Mouse (Mus musculus) CH12.LX (cell line): ENCODE measurements at regions not wholly inside any gene's neighbourhood (a gene's known extent, or its start where the extent isn't known, plus 50 kb on each side); places are given as distances from the start of the nearest gene placed in this dataset.

Experiments
- DNase-seq: peaks from one replicate; pipeline ENCODE4 v3.0.0-alpha.2; 2013; ENCODE audit errors: extremely low read depth
- H3K27ac ChIP-seq: 2 replicates; pipeline ENCODE4 v1.5.1; 2012; ENCODE audit warnings: low read depth, mild to moderate bottlenecking, control low read depth, moderate library complexity; ENCODE audit not compliant: insufficient read depth
- H3K27me3 ChIP-seq: replicated peaks from 2 replicates; pipeline ENCODE3; 2012; ENCODE audit warnings: inconsistent platforms
- H3K36me3 ChIP-seq, 2 experiments: replicated peaks in 1 of 2; 2 replicates each; pipeline versions ENCODE3 to v1.6.1; 2012; ENCODE audit warnings: inconsistent platforms in 1 of 2, low read length in 1 of 2, mild to moderate bottlenecking in 1 of 2, mixed read lengths in 1 of 2, moderate library complexity in 1 of 2; ENCODE audit not compliant: control insufficient read depth in 1 of 2, insufficient read depth in 1 of 2
- H3K4me1 ChIP-seq, 2 experiments: 2 replicates each; pipeline ENCODE4 v1.6.1; 2012; ENCODE audit warnings: inconsistent platforms in 1 of 2, moderate library complexity in 1 of 2; ENCODE audit not compliant: insufficient read depth in 2 of 2, control insufficient read depth in 1 of 2
- H3K4me2 ChIP-seq: 2 replicates; pipeline ENCODE4 v1.6.1; 2012; ENCODE audit warnings: low read depth, mild to moderate bottlenecking, control low read depth; ENCODE audit not compliant: poor library complexity, insufficient read depth, severe bottlenecking
- H3K4me3 ChIP-seq, 3 experiments: fragments of 150-350 bp in 1 of 3; sonication (generic) in 1 of 3; replicated peaks in 1 of 3; 2 replicates each; pipeline versions ENCODE3 to v1.5.1; 2011 to 2012; ENCODE audit warnings: low read depth in 2 of 3, low read length in 2 of 3, mild to moderate bottlenecking in 2 of 3, moderate library complexity in 2 of 3, control low read depth in 1 of 3, improper control_type of control experiment in 1 of 3, inconsistent platforms in 1 of 3, mixed read lengths in 1 of 3; ENCODE audit not compliant: poor library complexity in 1 of 3
- H3K79me2 ChIP-seq: replicated peaks from 2 replicates; pipeline ENCODE4 v1.6.1; 2012; ENCODE audit warnings: mild to moderate bottlenecking, moderate library complexity; ENCODE audit not compliant: control insufficient read depth, poor library complexity, insufficient read depth, severe bottlenecking; ENCODE audit errors: extremely low read depth
- H3K9ac ChIP-seq: 2 replicates; pipeline ENCODE4 v1.6.1; 2012; ENCODE audit warnings: low read depth, mild to moderate bottlenecking, control low read depth, moderate library complexity; ENCODE audit not compliant: insufficient read depth
- H3K9me3 ChIP-seq: replicated peaks from 2 replicates; pipeline ENCODE3; 2012; ENCODE audit warnings: low read length, inconsistent platforms, mixed read lengths
- CTCF ChIP-seq, 2 experiments: IDR thresholded peaks in 1 of 2; conservative IDR thresholded peaks in 1 of 2; 2 replicates each; pipeline ENCODE4 v1.5.1; 2011 to 2012; ENCODE audit warnings: low read depth in 2 of 2, low read length in 2 of 2, improper control_type of control experiment in 1 of 2, inconsistent platforms in 1 of 2, mild to moderate bottlenecking in 1 of 2, moderate library complexity in 1 of 2
- E2F4 ChIP-seq: IDR thresholded peaks from 2 replicates; pipeline ENCODE4 v1.6.1; 2011; ENCODE audit warnings: low read depth, low read length, improper control_type of control experiment; ENCODE audit not compliant: insufficient replicate concordance
- ELF1 ChIP-seq: IDR thresholded peaks from 2 replicates; pipeline ENCODE4 v1.6.1; 2014; ENCODE audit warnings: low read depth, mild to moderate bottlenecking, inconsistent platforms, low read length, improper control_type of control experiment
- EP300 ChIP-seq: IDR thresholded peaks from 2 replicates; pipeline ENCODE4 v1.6.1; 2011; ENCODE audit warnings: low read length, improper control_type of control experiment
- GABPA ChIP-seq: IDR thresholded peaks from 2 replicates; pipeline ENCODE4 v1.6.1; 2012; ENCODE audit warnings: low read depth, low read length, improper control_type of control experiment, inconsistent platforms; ENCODE audit not compliant: insufficient replicate concordance
- HCFC1 ChIP-seq: IDR thresholded peaks from 2 replicates; pipeline ENCODE4 v1.6.1; 2012; ENCODE audit warnings: low read depth, mild to moderate bottlenecking, inconsistent platforms, low read length, improper control_type of control experiment
- JUN ChIP-seq: IDR thresholded peaks from 2 replicates; pipeline ENCODE4 v1.6.1; 2011; ENCODE audit warnings: low read depth, mild to moderate bottlenecking, low read length, improper control_type of control experiment, moderate library complexity; ENCODE audit not compliant: insufficient read depth
- KAT2A ChIP-seq: IDR thresholded peaks from 2 replicates; pipeline ENCODE4 v1.6.1; 2012; ENCODE audit warnings: low read length, improper control_type of control experiment, inconsistent platforms; ENCODE audit not compliant: insufficient replicate concordance
- MAFK ChIP-seq: IDR thresholded peaks from 2 replicates; pipeline ENCODE4 v1.6.1; 2011; ENCODE audit warnings: low read length, improper control_type of control experiment; ENCODE audit not compliant: insufficient replicate concordance
- MXI1 ChIP-seq: IDR thresholded peaks from 2 replicates; pipeline ENCODE4 v1.6.1; 2011; ENCODE audit warnings: mild to moderate bottlenecking, low read depth, low read length, improper control_type of control experiment
- NELFE ChIP-seq: IDR thresholded peaks from 2 replicates; pipeline ENCODE4 v1.6.1; 2011; ENCODE audit warnings: low read depth, low read length, improper control_type of control experiment
- NRF1 ChIP-seq: IDR thresholded peaks from 2 replicates; pipeline ENCODE4 v1.6.1; 2014; ENCODE audit warnings: low read depth, mild to moderate bottlenecking, inconsistent platforms, low read length, improper control_type of control experiment, moderate library complexity
- POLR2A ChIP-seq: IDR thresholded peaks from 2 replicates; pipeline ENCODE4 v1.6.1; 2011; ENCODE audit warnings: low read depth, mild to moderate bottlenecking, improper control_type of control experiment, low read length
- POLR2AphosphoS2 ChIP-seq: IDR thresholded peaks from 2 replicates; pipeline ENCODE4 v1.6.1; 2011; ENCODE audit warnings: low read depth, low read length, improper control_type of control experiment
- RAD21 ChIP-seq: IDR thresholded peaks from 2 replicates; pipeline ENCODE4 v1.6.1; 2011; ENCODE audit warnings: low read depth, mild to moderate bottlenecking, low read length, improper control_type of control experiment, moderate library complexity
- RCOR1 ChIP-seq: conservative IDR thresholded peaks from 2 replicates; pipeline ENCODE4 v1.6.1; 2012; ENCODE audit warnings: low read depth, mild to moderate bottlenecking, inconsistent platforms, low read length, improper control_type of control experiment
- SIN3A ChIP-seq: IDR thresholded peaks from 2 replicates; pipeline ENCODE4 v1.6.1; 2012; ENCODE audit warnings: low read length, improper control_type of control experiment, inconsistent platforms
- SMC3 ChIP-seq: IDR thresholded peaks from 2 replicates; pipeline ENCODE4 v1.6.1; 2011; ENCODE audit warnings: low read depth, low read length, improper control_type of control experiment
- TBP ChIP-seq: conservative IDR thresholded peaks from 2 replicates; pipeline ENCODE4 v1.6.1; 2011; ENCODE audit warnings: low read depth, low read length, improper control_type of control experiment
- USF1 ChIP-seq: IDR thresholded peaks from 2 replicates; pipeline ENCODE4 v1.6.1; 2014; ENCODE audit warnings: low read depth, mild to moderate bottlenecking, inconsistent platforms, low read length, improper control_type of control experiment
- ZKSCAN1 ChIP-seq: IDR thresholded peaks from 2 replicates; pipeline ENCODE4 v1.6.1; 2012; ENCODE audit warnings: low read depth, inconsistent platforms, low read length, improper control_type of control experiment, borderline replicate concordance
- ZNF384 ChIP-seq: IDR thresholded peaks from 2 replicates; pipeline ENCODE4 v1.6.1; 2012; ENCODE audit warnings: low read depth, low read length, improper control_type of control experiment, inconsistent platforms
- dilution Hi-C: fragments of 300-500 bp; cut with MboI; formaldehyde crosslinking; loops from 2 replicates; pipeline ENCODE4 v1.14.3; 2020; ENCODE audit warnings: low sequenced_read_pairs; ENCODE audit not compliant: extremely low pct_unique_long_range_greater_than_20kb, extremely low pct_ligation_motif_present
- in situ Hi-C: fragments of 300-500 bp; cut with MboI; formaldehyde crosslinking; loops from 3 replicates; pipeline ENCODE4 v1.14.3; 2019; ENCODE audit warnings: low sequenced_read_pairs, low pct_ligation_motif_present, low pct_unique_long_range_greater_than_20kb, mixed read lengths

GRCm38 (mm10) chr8:77805657-77806056 lies 81.4 kb upstream of the Ednra start:
- in situ Hi-C loops, result no loop called here
- no peak overlapping the region for H3K27ac ChIP-seq

GRCm38 (mm10) chr8:77814796-77815647 lies 90.8 kb upstream of the Ednra start:
- in situ Hi-C loops, result no loop called here

More at GRCm38 (mm10) chr8:77805657-77806056, 81.4 kb upstream of the Ednra start:
- DNase-seq, result no peak
- no peak overlapping the region for H3K4me2 ChIP-seq
- H3K79me2 ChIP-seq, result no peaks in the 10 kb centered on the region
- no peak overlapping the region for H3K9ac ChIP-seq
- peaks cover 2% of the 10 kb centered on the region for H3K9me3 ChIP-seq
- H3K27me3 ChIP-seq, result peaks cover 3% of the 10 kb centered on the region
- no peak overlapping the region for H3K4me3 ChIP-seq
- no peaks in the 10 kb centered on the region for H3K36me3 ChIP-seq
- dilution Hi-C loops, result no loop called here
- no peaks in the 10 kb centered on the region for H3K4me1 ChIP-seq
- TF ChIP-seq SMC3 (no peak), USF1 (no peak), RCOR1 (no peak), POLR2AphosphoS2 (no peak)
- TF ChIP-seq, all 38 proteins: peak for 0

GRCm38 (mm10) chr8:77815648-77815971 lies 91.3 kb upstream of the Ednra start:
- in situ Hi-C loops, result no loop called here
- H3K4me3 ChIP-seq, result no peak overlapping the region
- TF ChIP-seq GABPA (no peak), TBP (no peak), POLR2AphosphoS2 (no peak), SMC3 (no peak), CTCF (conservative IDR thresholded peaks at IDR 0.05 in 1 of 2, IDR thresholded peaks at IDR 0.05 in 1 of 2; ENCODE audit: low read depth in 2 of 2, low read length in 2 of 2) (no peak), ZKSCAN1 (no peak), ELF1 (no peak), RAD21 (no peak), USF1 (no peak), SIN3A (no peak), NRF1 (no peak), MXI1 (no peak), EP300 (no peak)
- H3K4me2 ChIP-seq, result no peak overlapping the region
- H3K27me3 ChIP-seq, result peaks cover 9% of the 10 kb centered on the region
- no peak for DNase-seq
- no peak overlapping the region for H3K27ac ChIP-seq
- H3K4me1 ChIP-seq, result 0 out of 4 replicates have a peak, but pooled peaks cover 0 to 5% of the 10 kb centered on the region in 2 experiments
- H3K9ac ChIP-seq, result no peak overlapping the region
- no peaks in the 10 kb centered on the region for H3K79me2 ChIP-seq
- no peaks in the 10 kb centered on the region for H3K9me3 ChIP-seq
- dilution Hi-C loops, result no loop called here
- H3K36me3 ChIP-seq, result no peaks in the 10 kb centered on the region

More at GRCm38 (mm10) chr8:77814796-77815647, 90.8 kb upstream of the Ednra start:
- H3K79me2 ChIP-seq, result no peaks in the 10 kb centered on the region
- TF ChIP-seq JUN (no peak), HCFC1 (no peak), RCOR1 (no peak), CTCF (conservative IDR thresholded peaks at IDR 0.05 in 1 of 2, IDR thresholded peaks at IDR 0.05 in 1 of 2; ENCODE audit: low read depth in 2 of 2, low read length in 2 of 2) (no peak), E2F4 (no peak), NELFE (no peak), POLR2A (no peak), MAFK (no peak), ZNF384 (no peak), NRF1 (no peak), ELF1 (no peak), KAT2A (no peak)
- no peak overlapping the region for H3K4me3 ChIP-seq
- dilution Hi-C loops, result no loop called here
- no peak overlapping the region for H3K4me2 ChIP-seq
- no peaks in the 10 kb centered on the region for H3K9me3 ChIP-seq
- H3K36me3 ChIP-seq, result no peaks in the 10 kb centered on the region
- H3K27me3 ChIP-seq, result peaks cover 6% of the 10 kb centered on the region
- H3K27ac ChIP-seq, result no peak overlapping the region
- DNase-seq, result no peak
- no peak overlapping the region for H3K9ac ChIP-seq
- H3K4me1 ChIP-seq, result 0 out of 4 replicates have a peak, but pooled peaks cover 0 to 5% of the 10 kb centered on the region in 2 experiments
